Mouse (Mus musculus) adrenal gland, adult (tissue): ENCODE data around the gene Col4a6.

Experiments
- DNase-seq, 2 experiments: peaks; one replicate each; pipeline ENCODE4 v3.0.0; 2022 to 2023; ENCODE audit warnings: low spot score in 1 of 2; ENCODE audit not compliant: inconsistent age in 2 of 2

Col4a6 gene

GRCm38 (mm10) chrX:141265986-141266385, 207.9 kb downstream of the Col4a6 start:
- no peak for DNase-seq

- DNase-seq: no peak
These were observed 224.2 kb downstream of the Col4a6 start for GRCm38 (mm10) chrX:141249636-141250035.

- DNase-seq: peak in 1 of 2 experiments; percentile 39
These were observed 237.1 kb downstream of the Col4a6 start for GRCm38 (mm10) chrX:141236564-141237333.

GRCm38 (mm10) chrX:141228169-141228568, 245.7 kb downstream of the Col4a6 start:
- no peak for DNase-seq

GRCm38 (mm10) chrX:141212802-141213201, 261.1 kb downstream of the Col4a6 start:
- peak in 1 of 2 experiments; percentile 58 for DNase-seq

GRCm38 (mm10) chrX:141198993-141199392, 274.9 kb downstream of the Col4a6 start:
- DNase-seq: peak; percentile 10 to 45

GRCm38 (mm10) chrX:141195036-141195435, 278.8 kb downstream of the Col4a6 start:
- DNase-seq: no peak

- peak in 1 of 2 experiments; percentile 64 for DNase-seq
These were observed 298.5 kb downstream of the Col4a6 start for GRCm38 (mm10) chrX:141175353-141175752.

GRCm38 (mm10) chrX:141165067-141165466, 308.8 kb downstream of the Col4a6 start:
- DNase-seq: no peak

GRCm38 (mm10) chrX:141160371-141160770, 313.5 kb downstream of the Col4a6 start:
- DNase-seq: no peak

- DNase-seq: peak in 1 of 2 experiments; percentile 42
These were observed 315.7 kb downstream of the Col4a6 start for GRCm38 (mm10) chrX:141158160-141158559.

- no peak for DNase-seq
These were observed 316.2 kb downstream of the Col4a6 start for GRCm38 (mm10) chrX:141157626-141158025.

GRCm38 (mm10) chrX:141156696-141157095, 317.2 kb downstream of the Col4a6 start:
- DNase-seq: peak in 1 of 2 experiments; percentile 51

GRCm38 (mm10) chrX:141151182-141151581, 322.7 kb downstream of the Col4a6 start:
- no peak for DNase-seq

- no peak for DNase-seq
These were observed 323.6 kb downstream of the Col4a6 start for GRCm38 (mm10) chrX:141150290-141150689.

- DNase-seq: no peak
These were observed 324.2 kb downstream of the Col4a6 start for GRCm38 (mm10) chrX:141149705-141150104.
